Mouse (Mus musculus): ENCODE data around the gene Hoxc11. TPM values are rescaled to one million over a fixed set of nuclear protein-coding genes. Genes with fewer than 3 reads are reported as not detected.

Hoxc11 gene
- polyA plus RNA-seq, 1 experiment, result not detected

DNA sequence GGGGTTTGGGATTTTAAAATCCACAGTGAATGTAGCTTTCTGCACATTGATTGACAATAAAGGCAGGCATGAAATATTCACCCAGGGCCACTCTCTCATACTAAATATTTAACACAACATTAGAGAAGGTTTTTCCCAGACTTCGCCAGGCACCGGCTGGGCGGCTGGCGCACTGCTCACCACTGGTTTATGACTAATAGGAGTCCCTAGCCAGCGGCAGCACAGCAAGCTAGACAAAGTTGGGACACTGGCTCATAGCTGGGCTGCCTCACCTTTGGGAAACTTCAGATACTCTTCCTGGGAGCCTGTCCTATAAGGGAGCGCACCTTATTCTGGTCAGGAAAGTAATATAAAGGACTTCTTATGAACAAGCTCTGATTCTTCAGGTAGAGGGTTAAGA, 666 bp upstream of the Hoxc11 start:
- no peak overlapping the region for H3K27ac ChIP-seq (ENCODE audit: insufficient read depth, low read length)
- H3K4me1 ChIP-seq (ENCODE audit: control insufficient read depth, insufficient read depth, low read length), result no peaks in the 10 kb centered on the region
- no peak for DNase-seq
- TF ChIP-seq POLR2A (IDR thresholded peaks at IDR 0.05; ENCODE audit: borderline replicate concordance, insufficient read depth, low read length) (no peak), CTCF (IDR thresholded peaks at IDR 0.05; ENCODE audit: borderline replicate concordance, insufficient read depth, low read depth, low read length) (no peak)
- 6% methylated on average over 6 of the region's 6 CpGs for WGBS
- H3K27me3 ChIP-seq (ENCODE audit: control insufficient read depth, insufficient read depth, low read length), result peaks cover 14% of the 10 kb centered on the region; the same call in 1 of the 2 replicates
- H3K4me3 ChIP-seq (replicated peaks; ENCODE audit: insufficient read depth, low read depth, low read length), result no peak overlapping the region

DNA sequence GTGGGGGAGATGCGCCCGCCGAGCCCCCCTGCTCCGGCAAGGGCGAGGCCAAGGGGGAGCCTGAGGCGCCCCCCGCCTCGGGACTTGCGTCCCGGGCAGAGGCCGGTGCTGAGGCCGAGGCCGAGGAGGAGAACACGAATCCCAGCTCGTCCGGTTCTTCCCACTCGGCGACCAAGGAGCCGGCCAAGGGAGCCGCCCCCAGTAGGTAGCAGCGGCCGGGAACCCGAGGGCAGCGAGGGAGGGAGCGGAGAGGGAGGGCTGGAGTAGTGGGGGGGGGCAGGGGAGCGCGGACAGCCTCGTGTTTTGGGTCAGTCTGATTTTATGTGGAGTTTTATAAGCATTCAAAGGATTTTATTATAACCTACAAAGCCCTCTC, 768 bp downstream of the Hoxc11 start:
- DNase-seq, result no peak
- TF ChIP-seq CTCF (IDR thresholded peaks at IDR 0.05; ENCODE audit: borderline replicate concordance, insufficient read depth, low read depth, low read length) (no peak), POLR2A (IDR thresholded peaks at IDR 0.05; ENCODE audit: borderline replicate concordance, insufficient read depth, low read length) (no peak)
- under 1% methylated on average over 28 of the region's 28 CpGs for WGBS
- H3K4me1 ChIP-seq (ENCODE audit: control insufficient read depth, insufficient read depth, low read length), result no peaks in the 10 kb centered on the region
- peaks cover 11% of the 10 kb centered on the region; the same call in 1 of the 2 replicates for H3K27me3 ChIP-seq (ENCODE audit: control insufficient read depth, insufficient read depth, low read length)
- no peak overlapping the region for H3K4me3 ChIP-seq (replicated peaks; ENCODE audit: insufficient read depth, low read depth, low read length)
- H3K27ac ChIP-seq (ENCODE audit: insufficient read depth, low read length), result no peak overlapping the region

DNA sequence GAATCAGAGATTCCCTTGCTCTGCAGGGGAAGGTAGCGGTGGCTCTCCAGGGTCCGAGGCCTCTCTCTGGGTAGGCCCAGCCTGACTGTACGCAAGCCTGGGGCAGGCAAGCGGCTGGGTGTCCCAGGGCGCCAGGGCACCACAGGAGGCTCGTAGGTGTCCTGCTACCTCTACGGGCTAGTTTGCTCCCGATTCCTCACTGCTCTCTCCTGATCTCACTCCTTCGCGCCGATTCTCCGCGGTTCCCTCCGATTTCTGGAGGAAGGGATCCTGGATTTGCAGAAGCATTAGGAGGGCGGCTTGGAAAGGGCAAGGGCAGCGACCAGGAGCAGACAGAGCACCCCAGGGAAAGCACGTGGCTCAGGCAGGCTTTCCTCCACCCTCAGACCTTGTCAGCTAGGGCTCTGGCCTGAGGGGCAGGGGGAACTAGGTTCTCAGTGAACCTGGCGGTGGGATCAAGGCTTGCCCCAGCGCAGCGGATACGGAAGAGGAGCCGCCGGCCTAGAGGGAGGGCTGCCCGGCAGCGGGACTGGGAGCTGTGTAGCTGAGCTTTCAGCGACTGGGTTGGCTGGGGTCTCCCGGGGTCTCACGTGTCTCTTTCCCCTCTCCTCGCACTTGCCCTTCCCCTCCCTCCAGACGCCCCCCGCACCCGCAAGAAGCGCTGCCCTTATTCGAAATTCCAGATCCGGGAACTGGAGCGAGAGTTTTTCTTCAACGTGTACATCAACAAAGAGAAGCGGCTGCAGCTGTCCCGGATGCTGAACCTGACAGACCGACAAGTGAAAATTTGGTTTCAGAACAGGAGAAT, 1.8 kb downstream of the Hoxc11 start:
- peaks cover 11% of the 10 kb centered on the region; the same call in 1 of the 2 replicates for H3K27me3 ChIP-seq (ENCODE audit: control insufficient read depth, insufficient read depth, low read length)
- H3K27ac ChIP-seq (ENCODE audit: insufficient read depth, low read length), result no peak overlapping the region
- H3K4me3 ChIP-seq (replicated peaks; ENCODE audit: insufficient read depth, low read depth, low read length), result no peak overlapping the region
- H3K4me1 ChIP-seq (ENCODE audit: control insufficient read depth, insufficient read depth, low read length), result no peaks in the 10 kb centered on the region
- TF ChIP-seq POLR2A (IDR thresholded peaks at IDR 0.05; ENCODE audit: borderline replicate concordance, insufficient read depth, low read length) (no peak), CTCF (IDR thresholded peaks at IDR 0.05; ENCODE audit: borderline replicate concordance, insufficient read depth, low read depth, low read length) (no peak)
- WGBS, result 2% methylated on average over 40 of the region's 40 CpGs
- no peak for DNase-seq

DNA sequence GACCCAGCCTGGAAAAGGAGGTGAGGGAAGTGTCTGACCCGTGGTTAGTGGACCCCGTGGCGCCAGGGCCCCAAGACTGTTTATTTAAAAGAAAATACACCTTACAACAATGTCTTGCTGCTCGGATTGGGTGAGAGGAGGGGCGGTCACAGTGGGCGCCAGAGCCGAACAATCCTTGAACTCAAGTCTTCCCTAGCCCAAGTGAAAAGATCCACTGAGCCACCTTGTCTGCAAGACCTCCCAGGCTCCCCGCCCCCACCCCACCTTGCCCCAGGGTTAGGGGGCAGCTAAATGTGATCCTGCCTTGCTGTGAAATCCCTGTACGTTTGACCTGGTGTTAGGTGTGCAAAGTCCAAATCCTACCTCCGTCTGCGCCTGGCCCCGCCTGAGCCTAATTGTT, 2.7 kb downstream of the Hoxc11 start:
- H3K27me3 ChIP-seq (ENCODE audit: control insufficient read depth, insufficient read depth, low read length), result peaks cover 9% of the 10 kb centered on the region; the same call in 1 of the 2 replicates
- TF ChIP-seq POLR2A (IDR thresholded peaks at IDR 0.05; ENCODE audit: borderline replicate concordance, insufficient read depth, low read length), result no peak
- no peak for TF ChIP-seq CTCF (IDR thresholded peaks at IDR 0.05; ENCODE audit: borderline replicate concordance, insufficient read depth, low read depth, low read length)
- H3K27ac ChIP-seq (ENCODE audit: insufficient read depth, low read length), result no peak overlapping the region
- WGBS, result 2% methylated on average over 12 of the region's 12 CpGs
- no peaks in the 10 kb centered on the region for H3K4me1 ChIP-seq (ENCODE audit: control insufficient read depth, insufficient read depth, low read length)
- no peak overlapping the region for H3K4me3 ChIP-seq (replicated peaks; ENCODE audit: insufficient read depth, low read depth, low read length)
- DNase-seq, result no peak

DNA sequence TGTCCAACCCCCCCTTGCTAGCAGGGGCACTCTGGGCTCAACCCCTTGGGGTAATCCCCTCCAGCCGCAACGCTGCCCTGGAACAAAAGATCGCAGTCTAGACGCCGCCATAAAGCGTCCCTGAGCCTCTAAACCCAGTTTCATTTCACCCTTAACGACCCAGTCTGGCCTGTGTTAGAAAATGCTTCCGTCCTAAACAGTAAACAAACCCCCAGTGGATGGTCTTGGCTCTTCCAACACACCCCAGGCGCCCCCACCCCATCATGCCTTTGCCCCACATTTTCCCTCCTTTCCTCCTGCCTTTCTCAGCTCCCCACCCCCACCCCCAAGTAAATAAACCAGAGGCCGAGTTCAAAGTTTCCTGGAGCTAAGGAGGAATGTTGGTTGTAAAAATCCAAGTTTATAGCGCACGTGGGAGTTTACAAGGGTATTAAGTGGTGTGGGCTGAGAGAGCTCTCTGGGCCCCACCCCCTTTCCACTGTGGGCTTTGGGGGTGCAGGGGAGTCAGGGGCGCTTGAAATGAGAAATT, 5.5 kb downstream of the Hoxc11 start:
- Histone ChIP-seq H3K27me3 (ENCODE audit: control insufficient read depth, insufficient read depth, low read length) (peaks cover 16% of the 10 kb centered on the region; the same call in 1 of the 2 replicates), H3K4me1 (ENCODE audit: control insufficient read depth, insufficient read depth, low read length) (no peaks in the 10 kb centered on the region), H3K27ac (ENCODE audit: insufficient read depth, low read length) (no peak overlapping the region), H3K4me3 (replicated peaks; ENCODE audit: insufficient read depth, low read depth, low read length) (no peak overlapping the region)
- no peak for TF ChIP-seq CTCF (IDR thresholded peaks at IDR 0.05; ENCODE audit: borderline replicate concordance, insufficient read depth, low read depth, low read length)
- TF ChIP-seq POLR2A (IDR thresholded peaks at IDR 0.05; ENCODE audit: borderline replicate concordance, insufficient read depth, low read length), result no peak
- DNase-seq, result no peak
- WGBS, result 1% methylated on average over 13 of the region's 13 CpGs

- WGBS, result 4% methylated on average over 6 of the region's 6 CpGs
- H3K4me3 ChIP-seq (replicated peaks; ENCODE audit: insufficient read depth, low read depth, low read length), result no peak overlapping the region
- H3K4me1 ChIP-seq (ENCODE audit: control insufficient read depth, insufficient read depth, low read length), result no peaks in the 10 kb centered on the region
- no peak for DNase-seq
- peaks cover 18% of the 10 kb centered on the region; the same call in 1 of the 2 replicates for H3K27me3 ChIP-seq (ENCODE audit: control insufficient read depth, insufficient read depth, low read length)
- TF ChIP-seq POLR2A (IDR thresholded peaks at IDR 0.05; ENCODE audit: borderline replicate concordance, insufficient read depth, low read length) (no peak), CTCF (IDR thresholded peaks at IDR 0.05; ENCODE audit: borderline replicate concordance, insufficient read depth, low read depth, low read length) (no peak)
- H3K27ac ChIP-seq (ENCODE audit: insufficient read depth, low read length), result no peak overlapping the region
Measured at GRCm38 (mm10) chr15:102961728-102962127, 7.5 kb downstream of the Hoxc11 start.

GRCm38 (mm10) chr15:102962492-102962891, 8.3 kb downstream of the Hoxc11 start:
- Histone ChIP-seq H3K27me3 (ENCODE audit: control insufficient read depth, insufficient read depth, low read length) (peaks cover 18% of the 10 kb centered on the region; the same call in 1 of the 2 replicates), H3K27ac (ENCODE audit: insufficient read depth, low read length) (no peak overlapping the region), H3K4me3 (replicated peaks; ENCODE audit: insufficient read depth, low read depth, low read length) (no peak overlapping the region), H3K4me1 (ENCODE audit: control insufficient read depth, insufficient read depth, low read length) (no peaks in the 10 kb centered on the region)
- 5% methylated on average over 13 of the region's 13 CpGs for WGBS
- no peak for TF ChIP-seq POLR2A (IDR thresholded peaks at IDR 0.05; ENCODE audit: borderline replicate concordance, insufficient read depth, low read length)
- no peak for TF ChIP-seq CTCF (IDR thresholded peaks at IDR 0.05; ENCODE audit: borderline replicate concordance, insufficient read depth, low read depth, low read length)
- no peak for DNase-seq

GRCm38 (mm10) chr15:102963259-102963658, 9.0 kb downstream of the Hoxc11 start:
- Histone ChIP-seq H3K27me3 (ENCODE audit: control insufficient read depth, insufficient read depth, low read length) (peaks cover 18% of the 10 kb centered on the region; the same call in 1 of the 2 replicates), H3K4me1 (ENCODE audit: control insufficient read depth, insufficient read depth, low read length) (no peaks in the 10 kb centered on the region), H3K4me3 (replicated peaks; ENCODE audit: insufficient read depth, low read depth, low read length) (no peak overlapping the region), H3K27ac (ENCODE audit: insufficient read depth, low read length) (no peak overlapping the region)
- TF ChIP-seq CTCF (IDR thresholded peaks at IDR 0.05; ENCODE audit: borderline replicate concordance, insufficient read depth, low read depth, low read length) (no peak), POLR2A (IDR thresholded peaks at IDR 0.05; ENCODE audit: borderline replicate concordance, insufficient read depth, low read length) (no peak)
- no peak for DNase-seq
- 3% methylated on average over 8 of the region's 8 CpGs for WGBS

Data from cerebellum, adult 2 months (tissue).